Mouse (Mus musculus) limb, embryonic 10.5 days (tissue): ENCODE data around the gene Tnik. TPM values are rescaled to one million over a fixed set of nuclear protein-coding genes. Genes with fewer than 3 reads are reported as not detected.

Experiments
- DNase-seq: peaks from one replicate; pipeline ENCODE4 v3.0.0-alpha.2; 2017; ENCODE audit warnings: low spot score
- H3K27ac ChIP-seq: fragments of 300-500 bp; sonication (generic); 2 replicates; pipeline ENCODE4 v1.5.1; 2016; ENCODE audit warnings: mild to moderate bottlenecking
- H3K27me3 ChIP-seq: fragments of 300-500 bp; sonication (generic); 2 replicates; pipeline ENCODE4 v1.6.1; 2016; ENCODE audit warnings: low read depth, mild to moderate bottlenecking; ENCODE audit not compliant: poor library complexity, severe bottlenecking
- H3K36me3 ChIP-seq: fragments of 300-500 bp; sonication (generic); 2 replicates; pipeline ENCODE4 v1.6.1; 2016; ENCODE audit warnings: mild to moderate bottlenecking, moderate library complexity
- H3K4me1 ChIP-seq: fragments of 300-500 bp; sonication (generic); 2 replicates; pipeline ENCODE4 v1.6.1; 2016
- H3K4me3 ChIP-seq: fragments of 300-500 bp; sonication (generic); 2 replicates; pipeline ENCODE4 v1.5.1; 2016; ENCODE audit warnings: mild to moderate bottlenecking, moderate library complexity
- H3K9me3 ChIP-seq: fragments of 300-500 bp; sonication (generic); replicated peaks from 2 replicates; pipeline ENCODE4 v1.6.1; 2016; ENCODE audit warnings: mild to moderate bottlenecking
- WGBS: fragments of 180-500 bp; shearing (Covaris S2); methylation state at CpG from one replicate; pipeline ENCODE4 v1.1.7; 2016; 5-methylcytosine and 5-hydroxymethylcytosine counted together
- polyA plus RNA-seq: library from polyadenylated mRNA; unstranded; fragments of >200 nt; fragmentation: Nextera tagmentation; extraction: Ambion mirVana; gene quantifications from 2 replicates; pipeline ENCODE4 v1.2.1, GENCODE M21; 2016

The Tnik gene
- polyA plus RNA-seq, 1 experiment from 2014 or later, result 1.9 TPM

- no peak for DNase-seq
- no peak overlapping the region for H3K27ac ChIP-seq
- 71% methylated on average over 15 of the region's 15 CpGs for WGBS
- H3K9me3 ChIP-seq, result no peaks in the 10 kb centered on the region
- no peaks in the 10 kb centered on the region for H3K27me3 ChIP-seq
- H3K4me1 ChIP-seq, result peaks cover 8% of the 10 kb centered on the region; the same call in 1 of the 2 replicates
- no peaks in the 10 kb centered on the region for H3K36me3 ChIP-seq
- no peak overlapping the region for H3K4me3 ChIP-seq
Observed at GRCm38 (mm10) chr3:28531294-28531956, 268.4 kb downstream of the Tnik start.

GRCm38 (mm10) chr3:28532666-28533065 is 269.7 kb downstream of the Tnik start:
- 95% methylated on average over 7 of the region's 7 CpGs for WGBS
- no peaks in the 10 kb centered on the region for H3K27me3 ChIP-seq
- no peak for DNase-seq

GRCm38 (mm10) chr3:28540121-28540520 is 277.1 kb downstream of the Tnik start:
- Histone ChIP-seq H3K4me3 (no peak overlapping the region), H3K27me3 (no peaks in the 10 kb centered on the region), H3K27ac (no peak overlapping the region), H3K9me3 (no peaks in the 10 kb centered on the region), H3K36me3 (no peaks in the 10 kb centered on the region), H3K4me1 (no peaks in the 10 kb centered on the region)
- 84% methylated on average over 5 of the region's 5 CpGs for WGBS
- no peak for DNase-seq

More at GRCm38 (mm10) chr3:28532666-28533065, 269.7 kb downstream of the Tnik start:
- Histone ChIP-seq H3K4me3 (no peak overlapping the region), H3K36me3 (no peaks in the 10 kb centered on the region), H3K9me3 (no peaks in the 10 kb centered on the region), H3K27ac (no peak overlapping the region), H3K4me1 (peaks cover 8% of the 10 kb centered on the region; the same call in 1 of the 2 replicates)

GRCm38 (mm10) chr3:28542941-28543340 is 279.9 kb downstream of the Tnik start:
- H3K36me3 ChIP-seq, result no peaks in the 10 kb centered on the region
- no peak overlapping the region for H3K4me3 ChIP-seq
- H3K27ac ChIP-seq, result no peak overlapping the region
- H3K9me3 ChIP-seq, result no peaks in the 10 kb centered on the region
- DNase-seq, result no peak
- WGBS, result 91% methylated on average over 3 of the region's 3 CpGs
- H3K27me3 ChIP-seq, result no peaks in the 10 kb centered on the region
- H3K4me1 ChIP-seq, result no peaks in the 10 kb centered on the region

GRCm38 (mm10) chr3:28543380-28543984 is 280.5 kb downstream of the Tnik start:
- Histone ChIP-seq H3K4me1 (no peaks in the 10 kb centered on the region), H3K9me3 (no peaks in the 10 kb centered on the region), H3K27ac (no peak overlapping the region), H3K4me3 (no peak overlapping the region), H3K27me3 (no peaks in the 10 kb centered on the region), H3K36me3 (no peaks in the 10 kb centered on the region)
- 76% methylated on average over 10 of the region's 10 CpGs for WGBS
- DNase-seq, result no peak

GRCm38 (mm10) chr3:28544345-28544869 is 281.4 kb downstream of the Tnik start:
- Histone ChIP-seq H3K9me3 (no peaks in the 10 kb centered on the region), H3K27ac (no peak overlapping the region), H3K36me3 (no peaks in the 10 kb centered on the region), H3K27me3 (no peaks in the 10 kb centered on the region), H3K4me3 (no peak overlapping the region), H3K4me1 (peaks cover 4% of the 10 kb centered on the region; the same call in 1 of the 2 replicates)
- DNase-seq, result no peak
- 61% methylated on average over 11 of the region's 11 CpGs for WGBS

- no peaks in the 10 kb centered on the region for H3K9me3 ChIP-seq
- no peak for DNase-seq
- H3K27ac ChIP-seq, result no peak overlapping the region
- H3K36me3 ChIP-seq, result no peaks in the 10 kb centered on the region
- no peak overlapping the region for H3K4me3 ChIP-seq
- WGBS, result 48% methylated on average over 10 of the region's 10 CpGs
- peaks cover 11% of the 10 kb centered on the region for H3K4me1 ChIP-seq
- 0 out of 2 replicates have a peak, but pooled peaks cover 5% of the 10 kb centered on the region for H3K27me3 ChIP-seq
Observed at GRCm38 (mm10) chr3:28547965-28548730, 285.1 kb downstream of the Tnik start.

GRCm38 (mm10) chr3:28549391-28549790 is 286.4 kb downstream of the Tnik start:
- Histone ChIP-seq H3K9me3 (no peaks in the 10 kb centered on the region), H3K4me1 (peaks cover 11% of the 10 kb centered on the region), H3K27ac (no peak overlapping the region), H3K4me3 (no peak overlapping the region), H3K36me3 (no peaks in the 10 kb centered on the region), H3K27me3 (0 out of 2 replicates have a peak, but pooled peaks cover 5% of the 10 kb centered on the region)
- WGBS, result 43% methylated on average over 6 of the region's 6 CpGs
- DNase-seq, result no peak

GRCm38 (mm10) chr3:28550497-28551093 is 287.6 kb downstream of the Tnik start:
- H3K4me1 ChIP-seq, result peaks cover 11% of the 10 kb centered on the region
- DNase-seq, result no peak
- no peak overlapping the region for H3K4me3 ChIP-seq
- WGBS, result 49% methylated on average over 6 of the region's 6 CpGs
- H3K36me3 ChIP-seq, result no peaks in the 10 kb centered on the region
- H3K27me3 ChIP-seq, result peaks cover 15% of the 10 kb centered on the region; the same call in 1 of the 2 replicates
- no peaks in the 10 kb centered on the region for H3K9me3 ChIP-seq
- H3K27ac ChIP-seq, result no peak overlapping the region

- Histone ChIP-seq H3K27me3 (peaks cover 16% of the 10 kb centered on the region; the same call in 1 of the 2 replicates), H3K4me3 (no peak overlapping the region), H3K36me3 (no peaks in the 10 kb centered on the region), H3K27ac (no peak overlapping the region), H3K9me3 (no peaks in the 10 kb centered on the region), H3K4me1 (peaks cover 11% of the 10 kb centered on the region)
- no peak for DNase-seq
- 56% methylated on average over 1 of the region's 1 CpGs for WGBS
Observed at GRCm38 (mm10) chr3:28551756-28552155, 288.7 kb downstream of the Tnik start.

- 88% methylated on average over 9 of the region's 9 CpGs for WGBS
- Histone ChIP-seq H3K4me3 (no peak overlapping the region), H3K4me1 (peaks cover 27% of the 10 kb centered on the region), H3K9me3 (no peaks in the 10 kb centered on the region), H3K27me3 (peaks cover 21% of the 10 kb centered on the region; the same call in 1 of the 2 replicates), H3K27ac (no peak overlapping the region), H3K36me3 (no peaks in the 10 kb centered on the region)
- DNase-seq, result peak; percentile 18
Observed at GRCm38 (mm10) chr3:28554934-28555333, 291.9 kb downstream of the Tnik start.

- Histone ChIP-seq H3K36me3 (no peaks in the 10 kb centered on the region), H3K4me1 (peaks cover 22% of the 10 kb centered on the region), H3K9me3 (no peaks in the 10 kb centered on the region), H3K4me3 (no peak overlapping the region), H3K27me3 (peaks cover 23% of the 10 kb centered on the region; the same call in 1 of the 2 replicates), H3K27ac (no peak overlapping the region)
- WGBS, result 51% methylated on average over 7 of the region's 7 CpGs
- peak; percentile 12 for DNase-seq
Observed at GRCm38 (mm10) chr3:28555795-28556570, 293.0 kb downstream of the Tnik start.
